13 mouse cellular contexts compared by ENCODE assay signal in the genomic region with DNA sequence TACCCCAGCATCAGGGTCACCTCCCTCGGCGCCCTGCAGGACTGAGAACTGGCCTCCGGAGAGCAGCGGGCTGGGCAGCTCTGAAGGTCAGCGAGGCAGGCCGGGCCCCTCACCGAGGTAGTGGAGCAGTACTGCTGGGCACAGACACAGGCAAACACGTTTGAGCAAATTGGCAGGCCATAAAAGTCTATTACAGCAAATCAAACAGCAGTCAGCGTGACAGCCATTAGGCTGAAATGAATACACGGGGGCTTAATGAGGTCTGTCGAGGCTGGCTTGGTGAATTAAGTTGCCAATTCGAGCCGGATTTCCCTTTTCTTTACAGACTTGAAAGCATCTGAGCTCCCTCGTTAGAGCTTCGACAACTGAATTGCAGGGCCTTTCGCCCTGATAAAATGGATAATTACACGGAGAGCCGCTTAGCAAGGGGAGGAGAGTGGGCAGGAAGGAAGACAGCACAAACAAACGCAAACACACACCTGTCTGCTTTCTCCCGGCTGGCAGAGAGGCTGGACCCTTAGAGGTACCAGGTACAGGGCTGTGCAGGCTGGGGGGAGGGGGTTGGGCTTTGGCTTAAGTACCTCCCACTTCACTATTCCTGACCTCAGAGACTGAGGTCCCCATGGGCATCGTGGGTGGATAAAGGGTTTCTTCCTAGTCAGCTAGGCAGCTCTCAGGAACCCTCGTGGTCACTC.
DNase-seq lines count a peak whose midpoint lies in the region; ATAC-seq and TF ChIP-seq lines count a peak whose summit lies in the region.
"Had no signal": no experiment of that assay in that cellular context is flagged by ENCODE, and none has a peak within 500 bp of the region (broad histone marks: within the 10 kb centered on the region; RNA-seq: fewer than 3 reads in every experiment).

No protein-coding gene starts in this region.

- TF ChIP-seq POLR2A in brain, embryonic 14.5 days (IDR thresholded peaks at IDR 0.05; ENCODE audit: borderline replicate concordance, extremely low read depth, insufficient read depth, insufficient read length, poor library complexity, severe bottlenecking) = no peak

- WGBS in heart, embryonic 10.5 days = 38% methylated on average over 22 of the region's 22 CpGs
- 3% methylated on average over 22 of the region's 22 CpGs for WGBS in forebrain, embryonic 16.5 days
- 3% methylated on average over 22 of the region's 22 CpGs for WGBS in limb, embryonic 12.5 days

- H3K36me3 ChIP-seq in heart, embryonic 10.5 days = no peaks in the 10 kb centered on the region
- H3K36me3 ChIP-seq in forebrain, embryonic 16.5 days (ENCODE audit: control insufficient read depth, insufficient read depth) = no peaks in the 10 kb centered on the region
- no peaks in the 10 kb centered on the region for H3K36me3 ChIP-seq in limb, embryonic 12.5 days
- H3K36me3 ChIP-seq: heart, embryonic 15.5 days; stomach, embryonic 15.5 days had no signal

- H3K4me3 ChIP-seq in heart, embryonic 10.5 days = no peak overlapping the region
- H3K4me3 ChIP-seq in forebrain, embryonic 16.5 days (replicated peaks; ENCODE audit: low read length) = no peak overlapping the region
- no peak overlapping the region for H3K4me3 ChIP-seq in limb, embryonic 12.5 days (replicated peaks)
- H3K4me3 ChIP-seq: heart, embryonic 15.5 days; stomach, embryonic 15.5 days had no signal

- ATAC-seq in forebrain, embryonic 16.5 days = peak; percentile 88
- ATAC-seq in limb, embryonic 12.5 days (ENCODE audit: insufficient number of reproducible peaks, insufficient read depth, low FRiP score, low TSS enrichment, low read depth) = 0 out of 2 replicates have a peak, but pooled peaks have one; percentile 19

- H3K27me3 ChIP-seq in heart, embryonic 10.5 days (ENCODE audit: insufficient read depth, poor library complexity, severe bottlenecking) = peaks cover 29% of the 10 kb centered on the region
- peaks cover 13% of the 10 kb centered on the region; the same call in 1 of the 2 replicates for H3K27me3 ChIP-seq in forebrain, embryonic 16.5 days (replicated peaks; ENCODE audit: control insufficient read depth, insufficient read depth, low read length)
- H3K27me3 ChIP-seq in limb, embryonic 12.5 days = peaks cover 20% of the 10 kb centered on the region
- H3K27me3 ChIP-seq: heart, embryonic 15.5 days; stomach, embryonic 15.5 days had no signal

- intact Hi-C loops in heart, postnatal 10 days (cut with DNase I) = no loop called here

- peaks cover 8% of the 10 kb centered on the region for H3K4me1 ChIP-seq in heart, embryonic 10.5 days
- peaks cover 16% of the 10 kb centered on the region for H3K4me1 ChIP-seq in forebrain, embryonic 16.5 days (replicated peaks; ENCODE audit: control insufficient read depth, insufficient read depth, low read length)
- peaks cover 33% of the 10 kb centered on the region for H3K4me1 ChIP-seq in limb, embryonic 12.5 days (replicated peaks)
- H3K4me1 ChIP-seq: heart, embryonic 15.5 days had no signal

- no peak for DNase-seq in heart, embryonic 10.5 days (ENCODE audit: low spot score)
- no peak for DNase-seq in heart, postnatal 10 days
- DNase-seq in brain, embryonic 14.5 days (ENCODE audit: low read depth) = peak; percentile 96
- DNase-seq in cerebellum, postnatal 10 days = no peak
- no peak for DNase-seq in heart, adult 9 months (ENCODE audit: low spot score in 2 of 2)
- no peak for DNase-seq in lung, postnatal 25 days (ENCODE audit: low spot score)
- DNase-seq: cerebellum, adult 11 months; layer of hippocampus, adult 9-11 months; lung, adult 18-20 months had no signal

- TF ChIP-seq CTCF in brain, embryonic 14.5 days (IDR thresholded peaks at IDR 0.05; ENCODE audit: borderline replicate concordance, extremely low read depth, insufficient read depth, insufficient read length) = no peak

- H3K9me3 ChIP-seq in heart, embryonic 10.5 days = no peaks in the 10 kb centered on the region
- no peaks in the 10 kb centered on the region for H3K9me3 ChIP-seq in forebrain, embryonic 16.5 days (ENCODE audit: control insufficient read depth, low read length)
- no peaks in the 10 kb centered on the region for H3K9me3 ChIP-seq in limb, embryonic 12.5 days
- H3K9me3 ChIP-seq: heart, embryonic 15.5 days; stomach, embryonic 15.5 days had no signal

- H3K9ac ChIP-seq in forebrain, embryonic 16.5 days (replicated peaks; ENCODE audit: low read depth, low read length) = 0 out of 2 replicates have a peak overlapping the region, but pooled peaks have one; percentile 24
- 0 out of 2 replicates have a peak overlapping the region, but pooled peaks have one; percentile 18 for H3K9ac ChIP-seq in limb, embryonic 12.5 days (replicated peaks)
- H3K9ac ChIP-seq: heart, embryonic 15.5 days; stomach, embryonic 15.5 days had no signal

- peak overlapping the region; percentile 14; the same call in 1 of the 2 replicates for H3K4me2 ChIP-seq in forebrain, embryonic 16.5 days (ENCODE audit: low read length)
- H3K4me2 ChIP-seq in limb, embryonic 12.5 days = peak overlapping the region; percentile 41
- H3K4me2 ChIP-seq: heart, embryonic 15.5 days; stomach, embryonic 15.5 days had no signal

- H3K27ac ChIP-seq in heart, embryonic 10.5 days = peak overlapping the region; percentile 59; the same call in 1 of the 2 replicates
- peak overlapping the region; percentile 43; the same call in 1 of the 2 replicates for H3K27ac ChIP-seq in forebrain, embryonic 16.5 days (ENCODE audit: low read length)
- H3K27ac ChIP-seq in limb, embryonic 12.5 days = no peak overlapping the region
- H3K27ac ChIP-seq: heart, embryonic 15.5 days; stomach, embryonic 15.5 days had no signal
